Mouse (Mus musculus) heart, embryonic 15.5 days (tissue): ENCODE data around the gene Zfp949. TPM values are rescaled to one million over a fixed set of nuclear protein-coding genes. Genes with fewer than 3 reads are reported as not detected.
"Not testable (repeated sequence)": the region's sequence is repeated elsewhere in the genome, so short reads cannot be mapped to it uniquely, and the experiment has no call there.

ENCODE experiments used
- ATAC-seq: fragments of 200-750 bp; cut with Nextera tagmentation; replicated peaks from 2 replicates; pipeline ENCODE4 v1.8.0; 2017; ENCODE audit warnings: low read depth, moderate TSS enrichment; ENCODE audit not compliant: insufficient number of reproducible peaks, insufficient read depth, low FRiP score
- H3K27ac ChIP-seq: fragments of 300-500 bp; sonication (generic); 2 replicates; pipeline ENCODE4 v1.5.1; 2015; ENCODE audit warnings: mild to moderate bottlenecking, inconsistent platforms
- H3K27me3 ChIP-seq: fragments of 300-500 bp; sonication (generic); 2 replicates; pipeline ENCODE4 v1.6.1; 2015; ENCODE audit warnings: inconsistent platforms
- H3K36me3 ChIP-seq: fragments of 300-500 bp; sonication (generic); 2 replicates; pipeline ENCODE4 v1.6.1; 2015; ENCODE audit warnings: mild to moderate bottlenecking, inconsistent platforms
- H3K4me1 ChIP-seq: fragments of 300-500 bp; sonication (generic); replicated peaks from 2 replicates; pipeline ENCODE4 v1.6.1; 2015; ENCODE audit warnings: inconsistent platforms
- H3K4me2 ChIP-seq: fragments of 300-500 bp; sonication (generic); 2 replicates; pipeline ENCODE4 v1.6.1; 2015; ENCODE audit warnings: inconsistent platforms, mild to moderate bottlenecking, moderate library complexity
- H3K4me3 ChIP-seq: fragments of 300-500 bp; sonication (generic); 2 replicates; pipeline ENCODE4 v1.5.1; 2015; ENCODE audit warnings: mild to moderate bottlenecking, inconsistent platforms
- H3K9ac ChIP-seq: fragments of 300-500 bp; sonication (generic); 2 replicates; pipeline ENCODE4 v1.6.1; 2015; ENCODE audit warnings: mild to moderate bottlenecking, inconsistent platforms
- H3K9me3 ChIP-seq: fragments of 300-500 bp; sonication (generic); replicated peaks from 2 replicates; pipeline ENCODE4 v1.6.1; 2016; ENCODE audit warnings: inconsistent platforms
- WGBS: fragments of 180-500 bp; shearing (Covaris S2); methylation state at CpG from one replicate; pipeline ENCODE4 v1.1.7; 2015; ENCODE audit warnings: mixed read lengths; 5-methylcytosine and 5-hydroxymethylcytosine counted together
- polyA plus RNA-seq: library from polyadenylated mRNA; unstranded; fragments of >200 nt; fragmentation: Nextera tagmentation; extraction: Ambion mirVana; gene quantifications from 2 replicates; pipeline ENCODE4 v1.2.1, GENCODE M21; 2015

Zfp949 gene
- polyA plus RNA-seq, 1 experiment from 2014 or later = 7.6 TPM

DNA sequence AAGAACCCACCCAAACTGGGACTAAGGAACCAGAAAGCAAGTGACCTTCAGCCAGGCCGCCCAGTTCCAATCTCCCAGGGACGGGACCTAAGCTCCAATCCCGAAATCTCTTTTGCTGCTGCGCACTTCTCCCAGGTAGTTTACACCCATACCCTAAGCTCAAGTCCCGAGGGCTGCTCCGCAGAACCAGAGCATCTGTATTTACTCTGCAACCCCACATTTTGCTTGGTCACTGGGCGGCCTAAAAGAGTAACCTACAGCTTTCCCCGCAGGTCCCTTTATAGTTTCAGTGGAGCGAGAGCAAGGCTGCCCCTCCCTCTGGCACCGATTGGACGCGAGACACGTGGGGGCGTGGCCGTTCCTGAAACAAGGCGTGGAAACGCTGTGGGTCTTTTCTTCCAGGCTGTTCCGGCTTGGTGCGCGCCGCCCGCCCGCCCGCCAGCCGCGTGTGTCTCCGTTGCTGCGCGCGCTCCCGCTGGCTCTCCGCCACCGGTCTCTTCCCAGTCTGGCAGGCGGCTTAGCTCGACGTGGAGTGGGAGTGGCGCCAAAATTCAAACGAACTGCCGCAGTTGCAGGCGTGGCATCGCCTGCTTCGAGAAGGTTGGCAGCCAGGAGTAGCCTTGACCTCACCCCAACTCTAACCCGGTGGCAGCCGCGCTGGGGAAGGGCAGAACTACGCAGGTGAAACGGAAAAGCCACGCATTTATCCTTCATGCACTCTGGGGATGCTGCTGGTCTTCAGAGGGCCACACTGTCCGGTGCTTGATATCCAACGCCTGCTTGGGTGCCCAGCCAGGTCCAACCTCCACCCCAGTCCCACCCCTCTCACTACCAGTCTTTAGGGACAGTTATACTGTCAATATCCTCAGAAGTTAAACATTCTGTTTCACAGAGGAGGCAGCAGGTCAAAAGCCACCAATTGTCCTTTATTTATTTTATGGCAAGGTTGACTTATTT lies 51.7 kb downstream of the Zfp949 start:
- Histone ChIP-seq H3K4me3 (peak overlapping the region; percentile 50), H3K27ac (peak overlapping the region; percentile 76), H3K4me2 (peak overlapping the region; percentile 66), H3K9ac (peak overlapping the region; percentile 56)
- WGBS = under 1% methylated on average over 46 of the region's 50 CpGs
- H3K4me1 ChIP-seq, H3K27me3 ChIP-seq, H3K9me3 ChIP-seq, H3K36me3 ChIP-seq: not testable (repeated sequence)
- ATAC-seq = peak; percentile 98

Other genes starting within 250 kb of the Zfp949 start
- gene Nt5e, start 220.8 kb upstream of the Zfp949 start, polyA plus RNA-seq = 4.4 and 5.0 TPM in 2 replicates
- gene Snx14, start 109.1 kb upstream of the Zfp949 start, polyA plus RNA-seq = 28.0 and 29.0 TPM in 2 replicates
- gene Gm20537, start 91.4 kb upstream of the Zfp949 start, polyA plus RNA-seq = 0.30 and 0.62 TPM in 2 replicates
- 51.5 and 52.1 TPM in 2 replicates for gene Syncrip, start 65.4 kb upstream of the Zfp949 start, polyA plus RNA-seq
- 0.08 and 0.16 TPM in 2 replicates for gene Trim43a, start 32.9 kb downstream of the Zfp949 start, polyA plus RNA-seq
- 29.7 and 34.0 TPM in 2 replicates for gene Mthfsl, start 172.3 kb downstream of the Zfp949 start, polyA plus RNA-seq
- 0.39 and 1.1 TPM in 2 replicates for gene Bcl2a1d, start 183.9 kb downstream of the Zfp949 start, polyA plus RNA-seq